Mouse (Mus musculus) CH12.LX (cell line): ENCODE measurements around the gene Ing4. TPM values are rescaled to one million over a fixed set of nuclear protein-coding genes. Genes with fewer than 3 reads are reported as not detected.

ENCODE experiments used
- DNase-seq: peaks from one replicate; pipeline ENCODE4 v3.0.0-alpha.2; 2013; ENCODE audit errors: extremely low read depth
- H3K27ac ChIP-seq: 2 replicates; pipeline ENCODE4 v1.5.1; 2012; ENCODE audit warnings: low read depth, mild to moderate bottlenecking, control low read depth, moderate library complexity; ENCODE audit not compliant: insufficient read depth
- H3K27me3 ChIP-seq: replicated peaks from 2 replicates; pipeline ENCODE3; 2012; ENCODE audit warnings: inconsistent platforms
- H3K36me3 ChIP-seq, 2 experiments: replicated peaks in 1 of 2; 2 replicates each; pipeline versions ENCODE3 to v1.6.1; 2012; ENCODE audit warnings: inconsistent platforms in 1 of 2, low read length in 1 of 2, mild to moderate bottlenecking in 1 of 2, mixed read lengths in 1 of 2, moderate library complexity in 1 of 2; ENCODE audit not compliant: control insufficient read depth in 1 of 2, insufficient read depth in 1 of 2
- H3K4me1 ChIP-seq, 2 experiments: 2 replicates each; pipeline ENCODE4 v1.6.1; 2012; ENCODE audit warnings: inconsistent platforms in 1 of 2, moderate library complexity in 1 of 2; ENCODE audit not compliant: insufficient read depth in 2 of 2, control insufficient read depth in 1 of 2
- H3K4me2 ChIP-seq: 2 replicates; pipeline ENCODE4 v1.6.1; 2012; ENCODE audit warnings: low read depth, mild to moderate bottlenecking, control low read depth; ENCODE audit not compliant: poor library complexity, insufficient read depth, severe bottlenecking
- H3K4me3 ChIP-seq, 3 experiments: fragments of 150-350 bp in 1 of 3; sonication (generic) in 1 of 3; replicated peaks in 1 of 3; 2 replicates each; pipeline versions ENCODE3 to v1.5.1; 2011 to 2012; ENCODE audit warnings: low read depth in 2 of 3, low read length in 2 of 3, mild to moderate bottlenecking in 2 of 3, moderate library complexity in 2 of 3, control low read depth in 1 of 3, improper control_type of control experiment in 1 of 3, inconsistent platforms in 1 of 3, mixed read lengths in 1 of 3; ENCODE audit not compliant: poor library complexity in 1 of 3
- H3K79me2 ChIP-seq: replicated peaks from 2 replicates; pipeline ENCODE4 v1.6.1; 2012; ENCODE audit warnings: mild to moderate bottlenecking, moderate library complexity; ENCODE audit not compliant: control insufficient read depth, poor library complexity, insufficient read depth, severe bottlenecking; ENCODE audit errors: extremely low read depth
- H3K9ac ChIP-seq: 2 replicates; pipeline ENCODE4 v1.6.1; 2012; ENCODE audit warnings: low read depth, mild to moderate bottlenecking, control low read depth, moderate library complexity; ENCODE audit not compliant: insufficient read depth
- H3K9me3 ChIP-seq: replicated peaks from 2 replicates; pipeline ENCODE3; 2012; ENCODE audit warnings: low read length, inconsistent platforms, mixed read lengths
- CHD1 ChIP-seq: IDR thresholded peaks from 2 replicates; pipeline ENCODE4 v1.6.1; 2012; ENCODE audit warnings: low read depth, low read length, improper control_type of control experiment, inconsistent platforms
- CHD2 ChIP-seq: IDR thresholded peaks from 2 replicates; pipeline ENCODE4 v1.6.1; 2011; ENCODE audit warnings: low read length, improper control_type of control experiment
- E2F4 ChIP-seq: IDR thresholded peaks from 2 replicates; pipeline ENCODE4 v1.6.1; 2011; ENCODE audit warnings: low read depth, low read length, improper control_type of control experiment; ENCODE audit not compliant: insufficient replicate concordance
- ELF1 ChIP-seq: IDR thresholded peaks from 2 replicates; pipeline ENCODE4 v1.6.1; 2014; ENCODE audit warnings: low read depth, mild to moderate bottlenecking, inconsistent platforms, low read length, improper control_type of control experiment
- HCFC1 ChIP-seq: IDR thresholded peaks from 2 replicates; pipeline ENCODE4 v1.6.1; 2012; ENCODE audit warnings: low read depth, mild to moderate bottlenecking, inconsistent platforms, low read length, improper control_type of control experiment
- IRF4 ChIP-seq: IDR thresholded peaks from 2 replicates; pipeline ENCODE4 v1.6.1; 2014; ENCODE audit warnings: low read depth, mild to moderate bottlenecking, inconsistent platforms, low read length, improper control_type of control experiment
- JUN ChIP-seq: IDR thresholded peaks from 2 replicates; pipeline ENCODE4 v1.6.1; 2011; ENCODE audit warnings: low read depth, mild to moderate bottlenecking, low read length, improper control_type of control experiment, moderate library complexity; ENCODE audit not compliant: insufficient read depth
- MAX ChIP-seq: IDR thresholded peaks from 2 replicates; pipeline ENCODE4 v1.6.1; 2011; ENCODE audit warnings: low read length, improper control_type of control experiment
- MAZ ChIP-seq: IDR thresholded peaks from 2 replicates; pipeline ENCODE4 v1.6.1; 2012; ENCODE audit warnings: low read depth, mild to moderate bottlenecking, inconsistent platforms, low read length, improper control_type of control experiment, moderate library complexity
- MEF2A ChIP-seq: IDR thresholded peaks from 2 replicates; pipeline ENCODE4 v1.6.1; 2014; ENCODE audit warnings: low read depth, mild to moderate bottlenecking, inconsistent platforms, low read length, improper control_type of control experiment, borderline replicate concordance
- MXI1 ChIP-seq: IDR thresholded peaks from 2 replicates; pipeline ENCODE4 v1.6.1; 2011; ENCODE audit warnings: mild to moderate bottlenecking, low read depth, low read length, improper control_type of control experiment
- MYC ChIP-seq: IDR thresholded peaks from 2 replicates; pipeline ENCODE4 v1.6.1; 2011; ENCODE audit warnings: low read depth, mild to moderate bottlenecking, improper control_type of control experiment, low read length
- NELFE ChIP-seq: IDR thresholded peaks from 2 replicates; pipeline ENCODE4 v1.6.1; 2011; ENCODE audit warnings: low read depth, low read length, improper control_type of control experiment
- NRF1 ChIP-seq: IDR thresholded peaks from 2 replicates; pipeline ENCODE4 v1.6.1; 2014; ENCODE audit warnings: low read depth, mild to moderate bottlenecking, inconsistent platforms, low read length, improper control_type of control experiment, moderate library complexity
- PAX5 ChIP-seq: IDR thresholded peaks from 2 replicates; pipeline ENCODE4 v1.6.1; 2012; ENCODE audit warnings: low read length, inconsistent platforms, mixed read lengths
- POLR2A ChIP-seq: IDR thresholded peaks from 2 replicates; pipeline ENCODE4 v1.6.1; 2011; ENCODE audit warnings: low read depth, mild to moderate bottlenecking, improper control_type of control experiment, low read length
- POLR2AphosphoS2 ChIP-seq: IDR thresholded peaks from 2 replicates; pipeline ENCODE4 v1.6.1; 2011; ENCODE audit warnings: low read depth, low read length, improper control_type of control experiment
- RCOR1 ChIP-seq: conservative IDR thresholded peaks from 2 replicates; pipeline ENCODE4 v1.6.1; 2012; ENCODE audit warnings: low read depth, mild to moderate bottlenecking, inconsistent platforms, low read length, improper control_type of control experiment
- SIN3A ChIP-seq: IDR thresholded peaks from 2 replicates; pipeline ENCODE4 v1.6.1; 2012; ENCODE audit warnings: low read length, improper control_type of control experiment, inconsistent platforms
- TBP ChIP-seq: conservative IDR thresholded peaks from 2 replicates; pipeline ENCODE4 v1.6.1; 2011; ENCODE audit warnings: low read depth, low read length, improper control_type of control experiment
- TCF12 ChIP-seq: IDR thresholded peaks from 2 replicates; pipeline ENCODE4 v1.6.1; 2014; ENCODE audit warnings: low read depth, mild to moderate bottlenecking, inconsistent platforms, low read length, improper control_type of control experiment
- UBTF ChIP-seq: IDR thresholded peaks from 2 replicates; pipeline ENCODE4 v1.6.1; 2012; ENCODE audit warnings: low read depth, mild to moderate bottlenecking, inconsistent platforms, low read length, improper control_type of control experiment, moderate library complexity
- USF2 ChIP-seq: conservative IDR thresholded peaks from 2 replicates; pipeline ENCODE4 v1.6.1; 2011; ENCODE audit warnings: low read depth, low read length, improper control_type of control experiment
- ZC3H11A ChIP-seq: IDR thresholded peaks from 2 replicates; pipeline ENCODE4 v1.6.1; 2012; ENCODE audit warnings: low read depth, mild to moderate bottlenecking, inconsistent platforms, low read length, improper control_type of control experiment
- ZMIZ1 ChIP-seq: IDR thresholded peaks from 2 replicates; pipeline ENCODE4 v1.6.1; 2012; ENCODE audit warnings: low read depth, mild to moderate bottlenecking, inconsistent platforms, low read length, improper control_type of control experiment
- ZNF384 ChIP-seq: IDR thresholded peaks from 2 replicates; pipeline ENCODE4 v1.6.1; 2012; ENCODE audit warnings: low read depth, low read length, improper control_type of control experiment, inconsistent platforms
- dilution Hi-C: fragments of 300-500 bp; cut with MboI; formaldehyde crosslinking; loops from 2 replicates; pipeline ENCODE4 v1.14.3; 2020; ENCODE audit warnings: low sequenced_read_pairs; ENCODE audit not compliant: extremely low pct_unique_long_range_greater_than_20kb, extremely low pct_ligation_motif_present
- in situ Hi-C: fragments of 300-500 bp; cut with MboI; formaldehyde crosslinking; loops from 3 replicates; pipeline ENCODE4 v1.14.3; 2019; ENCODE audit warnings: low sequenced_read_pairs, low pct_ligation_motif_present, low pct_unique_long_range_greater_than_20kb, mixed read lengths
- polyA plus RNA-seq: library from polyadenylated mRNA; unstranded; fragments of >175 nt; gene quantifications from 2 replicates; pipeline ENCODE4 v1.2.1, GENCODE M21; 2012; ENCODE audit warnings: low read depth; ENCODE audit not compliant: insufficient read length
- total RNA-seq, 2 experiments: library from RNA; depleted of rRNA; stranded (reverse); fragments of 300-350 nt in 1 of 2; fragments of >200 nt in 1 of 2; gene quantifications; 2 replicates each; pipeline ENCODE4 v1.2.3; 2012 to 2014

Ing4 gene
- total and polyA plus RNA-seq, 3 experiments, result 21.3 to 31.3 (median 27.3) TPM

DNA sequence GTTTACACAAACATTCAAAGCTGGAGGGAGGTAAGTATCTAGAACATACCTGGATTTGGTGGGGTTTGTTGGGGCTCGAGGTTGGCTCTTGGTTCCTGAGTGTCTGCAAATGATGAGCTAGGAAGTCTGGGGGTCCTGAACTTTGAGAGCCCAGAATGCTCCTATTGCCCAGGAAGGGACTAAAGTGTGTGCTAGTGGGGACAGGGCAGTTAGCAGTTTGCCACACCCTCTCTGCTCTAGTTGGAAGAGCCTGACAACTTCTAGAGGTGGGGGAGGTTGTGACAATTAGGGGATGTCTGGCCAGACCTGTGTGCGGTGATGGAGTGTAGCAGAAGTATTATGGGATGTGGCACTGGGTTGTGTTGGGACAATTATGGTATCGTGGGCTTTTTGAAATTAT is 55.3 kb downstream of the Ing4 start:
- Histone ChIP-seq H3K36me3 (peaks cover 20 to 23% of the 10 kb centered on the region in 2 experiments), H3K79me2 (peaks cover 29% of the 10 kb centered on the region), H3K9me3 (no peaks in the 10 kb centered on the region), H3K4me2 (no peak overlapping the region), H3K9ac (no peak overlapping the region), H3K4me3 (no peak overlapping the region), H3K27ac (no peak overlapping the region), H3K4me1 (peaks cover 16 to 37% of the 10 kb centered on the region in 2 experiments), H3K27me3 (no peaks in the 10 kb centered on the region)
- in situ Hi-C loops, result loop anchor here (10.0 kb wide), 1 partner anchor 50 kb away; the partner anchor contains the start of gene Acrbp
- dilution Hi-C loops, result no loop called here
- TF ChIP-seq NRF1 (no peak), JUN (no peak), PAX5 (no peak), ZC3H11A (no peak), MAX (no peak), E2F4 (no peak), USF2 (no peak), TCF12 (no peak), ELF1 (no peak), SIN3A (no peak), ZNF384 (no peak), RCOR1 (no peak), HCFC1 (no peak), POLR2A (no peak)
- no peak for DNase-seq

DNA sequence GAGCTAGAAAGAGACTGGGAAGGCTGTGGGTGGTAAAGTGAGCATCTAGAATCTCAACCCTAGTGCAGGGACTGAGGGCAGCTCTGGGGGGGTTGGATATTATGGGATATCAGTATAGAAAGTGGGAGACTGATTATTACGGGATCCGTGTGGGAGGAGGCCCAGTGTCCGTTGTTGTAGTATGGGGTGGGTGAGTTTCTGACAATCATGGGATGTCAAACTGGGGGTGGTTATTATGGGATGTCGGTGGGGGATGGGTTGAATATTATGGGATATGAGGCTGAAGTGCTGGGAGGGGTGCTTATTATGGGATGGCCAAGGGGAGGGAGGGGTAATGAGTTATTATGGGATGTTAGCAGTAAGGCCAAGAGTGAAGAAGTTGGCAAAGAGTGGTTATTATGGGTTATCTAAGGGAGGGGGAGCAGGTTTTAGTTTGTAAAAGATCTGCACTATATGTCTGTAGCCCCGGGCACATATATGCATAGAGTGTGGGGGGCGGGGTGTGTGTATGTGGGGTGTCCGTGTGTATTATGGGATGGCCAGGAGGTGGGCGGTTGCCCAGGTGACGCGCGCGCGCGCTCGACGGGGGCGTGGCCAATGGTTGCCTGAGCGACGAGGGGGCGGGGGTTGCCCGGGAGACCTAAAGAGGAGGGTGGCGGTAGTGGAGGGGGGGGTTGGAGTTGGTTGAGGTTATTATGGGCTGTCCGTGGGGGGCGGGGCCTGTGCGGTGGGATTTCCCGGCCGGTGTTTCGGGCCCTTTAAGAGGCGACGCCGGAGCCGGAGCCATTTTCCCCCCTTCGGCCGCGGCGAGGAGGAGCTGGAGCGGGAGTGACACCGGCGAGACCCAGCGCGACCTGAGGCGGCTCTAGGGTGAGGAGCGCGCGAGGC is 56.1 kb downstream of the Ing4 start, which contains the start of gene Chd4:
Gene Chd4, plus strand, starts transcription at position 591 of the 888 bp plus-strand sequence.
- Histone ChIP-seq H3K4me3 (peak within 1 kb of the TSS; percentile 93 to 98 (median 94)), H3K27ac (peak within 1 kb of the TSS; percentile 69), H3K9ac (peak within 1 kb of the TSS; percentile 88), H3K79me2 (peaks cover 36% of the 10 kb centered on the region)
- TF ChIP-seq HCFC1 (peak; percentile 51), TCF12 (peak; percentile 79), CHD1 (no peak), NELFE (peak; percentile 97), ZNF384 (no peak), ELF1 (peak; percentile 76), MEF2A (peak; percentile 22; the same call in 1 of the 2 replicates), ZMIZ1 (peak; percentile 96), SIN3A (no peak; the same call in none of the 2 replicates), PAX5 (no peak), CHD2 (peak; percentile 14; the same call in 1 of the 2 replicates), JUN (no peak), POLR2AphosphoS2 (peak; percentile 81), RCOR1 (no peak), TBP (peak; percentile 89), POLR2A (peak; percentile 98), IRF4 (peak; percentile 18; the same call in 1 of the 2 replicates), MYC (no peak), NRF1 (peak; percentile 66), MXI1 (peak; percentile 99), UBTF (no peak), MAZ (peak; percentile 91), MAX (no peak)
- TF ChIP-seq, all 38 proteins: peak for 14
- Histone ChIP-seq H3K4me2 (peak within 1 kb of the TSS; percentile 86), H3K27me3 (no peaks in the 10 kb centered on the region), H3K9me3 (no peaks in the 10 kb centered on the region), H3K36me3 (peaks cover 28 to 31% of the 10 kb centered on the region in 2 experiments), H3K4me1 (peaks cover 16 to 35% of the 10 kb centered on the region in 2 experiments)
- peak; percentile 94 for DNase-seq
- dilution Hi-C loops (no loop called here), in situ Hi-C loops (loop anchor here (10.0 kb wide), 1 partner anchor 51 kb away; the partner anchor contains the start of gene Acrbp)
